Mouse (Mus musculus) layer of hippocampus, postnatal 25 days (tissue): Measurements from ENCODE around the gene Igfals. TPM values are rescaled to one million over a fixed set of nuclear protein-coding genes. Genes with fewer than 3 reads are reported as not detected.

Experiments
- DNase-seq, 2 experiments: peaks; one replicate each; pipeline ENCODE4 v3.0.0; 2022; ENCODE audit warnings: mixed read lengths in 2 of 2, low spot score in 1 of 2; ENCODE audit errors: extremely low spot score in 1 of 2
- total RNA-seq, 2 experiments: library from RNA; stranded (reverse); gene quantifications; 2 replicates each; pipeline ENCODE4 v1.2.3; 2021

Igfals gene
- total RNA-seq, 2 experiments from 2014 or later, result not detected

DNA sequence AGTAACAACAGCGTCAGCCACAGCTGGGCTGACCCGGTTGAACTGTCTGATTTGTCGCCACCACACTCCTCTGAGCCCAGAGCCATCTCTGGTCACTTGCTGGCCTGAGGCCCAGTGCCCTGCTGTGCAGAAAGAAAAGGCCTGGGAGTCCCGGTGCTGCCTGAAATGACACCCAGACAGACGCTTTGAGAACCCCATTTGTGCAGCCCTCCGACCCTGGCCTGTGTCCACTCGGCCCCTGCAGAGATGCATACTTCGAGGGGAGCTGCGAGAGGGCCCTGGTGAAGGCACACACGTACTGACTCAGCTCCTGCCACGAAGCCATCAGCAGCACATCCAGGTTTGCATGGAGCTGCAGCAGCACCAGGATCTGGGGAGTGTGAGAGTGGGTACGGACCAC lies 27.0 kb downstream of the Igfals start:
- no peak for DNase-seq

- DNase-seq, result no peak
Measured at GRCm38 (mm10) chr17:24893276-24893675, 27.5 kb downstream of the Igfals start.

- no peak for DNase-seq
Measured at GRCm38 (mm10) chr17:24894061-24894994, 28.5 kb downstream of the Igfals start.

DNA sequence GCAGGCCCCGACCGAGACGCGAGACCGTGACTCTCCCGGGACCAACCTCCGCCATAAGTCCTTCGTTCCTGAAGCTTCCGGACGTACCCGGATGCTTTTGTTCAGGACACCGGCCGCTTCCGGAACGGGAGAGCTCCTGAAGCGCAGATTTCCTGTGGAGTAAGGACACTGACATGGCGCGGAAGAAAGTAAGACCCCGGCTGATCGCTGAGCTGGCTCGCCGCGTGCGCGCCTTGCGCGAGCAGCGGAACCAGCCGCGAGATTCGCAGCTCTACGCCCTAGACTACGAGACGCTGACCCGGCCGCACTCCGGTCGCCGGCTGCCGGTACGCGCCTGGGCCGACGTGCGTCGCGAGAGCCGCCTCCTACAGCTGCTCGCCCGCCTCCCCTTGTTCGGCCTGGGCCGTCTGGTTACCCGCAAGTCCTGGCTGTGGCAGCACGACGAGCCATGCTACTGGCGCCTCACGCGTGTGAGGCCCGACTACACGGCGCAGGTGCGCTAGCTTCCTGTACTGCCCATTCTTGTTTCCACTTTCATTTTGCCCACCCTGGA lies 29.3 kb downstream of the Igfals start, which contains the start of the genes Eme2 and Mrps34:
Gene Eme2, minus strand, starts transcription at position 93 of the 553 bp plus-strand sequence.
Gene Mrps34, plus strand, starts transcription at position 122 of the 553 bp plus-strand sequence.
- peak; percentile 72 to 84 for DNase-seq

GRCm38 (mm10) chr17:24895571-24896240 lies 29.9 kb downstream of the Igfals start:
- no peak for DNase-seq

DNA sequence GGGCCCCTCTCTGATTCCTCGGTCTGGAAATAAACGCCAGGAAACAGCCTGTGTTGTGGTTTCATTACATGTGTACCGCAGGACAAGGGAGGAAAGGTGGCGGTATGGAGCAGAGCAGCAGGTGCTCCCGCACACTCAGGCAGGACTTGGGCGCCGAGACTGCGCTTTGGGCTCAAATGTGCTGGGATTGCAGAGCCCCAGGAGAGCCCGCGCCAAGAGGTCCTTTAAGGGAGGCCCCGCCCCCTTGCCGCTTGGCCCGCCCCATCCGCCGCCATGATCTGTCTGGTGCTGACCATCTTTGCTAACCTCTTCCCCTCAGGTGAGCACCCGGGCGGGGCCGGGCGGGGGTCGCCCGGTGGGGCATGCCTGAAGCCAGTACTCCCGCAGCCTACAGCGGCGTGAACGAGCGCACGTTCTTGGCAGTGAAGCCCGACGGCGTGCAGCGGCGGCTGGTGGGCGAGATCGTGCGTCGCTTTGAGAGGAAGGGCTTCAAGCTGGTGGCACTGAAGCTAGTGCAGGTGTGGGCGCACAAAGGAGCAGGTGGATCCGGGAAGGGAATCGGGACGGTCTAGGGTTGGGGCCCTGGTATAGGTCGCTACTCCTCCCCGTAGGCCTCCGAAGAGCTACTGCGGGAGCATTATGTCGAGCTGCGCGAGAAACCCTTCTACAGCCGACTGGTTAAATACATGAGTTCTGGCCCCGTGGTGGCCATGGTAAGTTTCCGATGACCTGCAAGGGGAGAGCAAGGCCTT lies 30.6 kb downstream of the Igfals start, which contains the start of gene Nme3:
Gene Nme3, plus strand, starts transcription at position 260 of the 752 bp plus-strand sequence.
- peak; percentile 64 to 75 for DNase-seq

DNA sequence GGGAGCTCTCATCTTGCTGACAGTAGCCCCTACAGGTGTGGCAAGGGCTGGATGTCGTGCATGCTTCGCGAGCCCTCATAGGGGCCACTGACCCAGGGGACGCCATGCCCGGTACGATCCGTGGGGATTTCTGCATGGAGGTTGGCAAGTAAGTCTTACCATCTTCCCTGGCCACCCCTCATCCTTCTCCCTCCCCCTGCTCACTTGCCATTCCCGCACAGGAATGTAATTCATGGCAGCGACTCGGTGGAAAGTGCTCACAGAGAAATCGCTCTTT lies 31.1 kb downstream of the Igfals start:
- no peak for DNase-seq

- no peak for DNase-seq
Measured at GRCm38 (mm10) chr17:24897600-24897999, 31.8 kb downstream of the Igfals start.

DNA sequence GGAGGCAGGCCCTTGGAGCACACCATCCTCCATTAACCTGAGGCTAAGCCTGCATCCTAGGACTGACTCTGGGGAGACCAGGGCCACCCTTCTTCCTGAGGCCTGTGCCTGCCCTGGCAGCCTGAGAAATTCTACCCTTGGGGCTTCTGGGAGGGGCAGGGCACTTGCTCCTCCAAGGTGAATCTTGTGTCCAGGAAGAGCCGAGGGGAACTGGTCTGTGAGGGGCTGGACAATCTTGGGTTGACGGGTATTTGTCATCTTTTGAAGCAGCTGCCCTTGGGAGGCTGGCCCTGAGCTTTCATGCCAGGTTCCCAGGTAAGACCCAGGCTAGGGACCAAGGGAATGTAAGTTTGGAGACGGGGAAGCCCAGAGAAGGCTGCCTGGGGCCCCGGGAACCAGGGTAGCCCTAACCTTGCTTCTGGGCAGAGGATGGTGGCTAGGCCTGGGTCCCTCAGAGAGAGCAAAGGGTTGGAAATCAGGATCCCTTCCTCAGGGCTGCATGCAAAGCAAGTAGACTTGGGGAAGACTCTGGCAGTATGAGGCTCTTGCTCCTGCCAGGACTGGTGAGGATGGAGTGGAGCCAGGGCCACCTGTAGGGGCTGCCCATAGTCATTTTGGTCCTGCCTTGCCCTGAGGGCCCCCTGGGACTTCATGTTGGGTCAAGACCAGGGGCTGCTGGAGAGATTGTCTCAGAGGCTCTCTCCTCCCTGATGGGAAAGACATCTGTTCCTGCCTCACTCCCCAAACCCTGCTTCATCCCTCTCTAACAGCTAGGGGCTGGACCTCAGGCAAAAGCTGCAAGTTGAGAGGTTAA lies 32.5 kb downstream of the Igfals start:
- no peak for DNase-seq

DNA sequence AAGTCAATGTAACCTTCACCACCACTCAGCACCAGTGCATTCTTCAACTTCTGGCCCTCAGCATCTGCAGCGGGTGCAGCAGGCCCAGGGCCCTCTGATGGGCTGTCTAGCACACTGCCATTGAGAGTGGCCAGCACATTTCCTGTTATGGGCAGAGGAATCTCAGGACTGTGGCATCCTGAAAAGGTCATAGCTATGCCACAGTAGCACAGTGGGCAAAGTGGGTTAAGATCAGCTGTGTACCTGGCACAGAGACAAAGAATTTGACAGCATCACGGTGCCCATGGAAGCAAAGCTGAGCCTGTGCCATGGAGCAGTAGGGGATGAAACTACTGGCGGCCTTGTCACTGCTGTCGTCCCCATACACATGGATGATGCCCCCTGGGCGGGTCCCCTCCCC lies 33.4 kb downstream of the Igfals start:
- no peak for DNase-seq

GRCm38 (mm10) chr17:24900014-24900413 lies 34.2 kb downstream of the Igfals start:
- DNase-seq, result no peak

GRCm38 (mm10) chr17:24902124-24902523 lies 36.3 kb downstream of the Igfals start:
- no peak for DNase-seq

GRCm38 (mm10) chr17:24902671-24903474 lies 37.1 kb downstream of the Igfals start:
- no peak for DNase-seq

DNA sequence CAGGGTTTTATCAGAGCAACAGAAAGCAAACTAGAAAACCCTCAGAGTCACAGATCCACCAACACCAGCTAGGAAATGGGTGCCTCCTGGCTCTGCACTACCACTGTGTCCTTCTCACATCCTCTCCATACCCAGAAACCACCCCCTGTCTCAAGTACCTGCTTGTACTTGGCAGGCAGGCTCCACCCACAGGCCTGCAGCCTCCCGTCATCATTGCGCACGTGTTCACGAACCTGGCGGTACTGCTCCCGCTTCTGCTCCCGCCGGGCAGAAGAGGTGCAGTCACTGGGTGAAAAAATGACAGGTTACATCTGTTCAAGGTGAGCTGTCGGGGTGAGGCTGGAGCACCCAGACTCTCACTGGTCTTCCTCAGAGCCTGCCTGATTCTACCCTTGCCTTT lies 38.0 kb downstream of the Igfals start:
- DNase-seq, result no peak

- DNase-seq, result no peak
Measured at GRCm38 (mm10) chr17:24907591-24907990, 41.8 kb downstream of the Igfals start.

DNA sequence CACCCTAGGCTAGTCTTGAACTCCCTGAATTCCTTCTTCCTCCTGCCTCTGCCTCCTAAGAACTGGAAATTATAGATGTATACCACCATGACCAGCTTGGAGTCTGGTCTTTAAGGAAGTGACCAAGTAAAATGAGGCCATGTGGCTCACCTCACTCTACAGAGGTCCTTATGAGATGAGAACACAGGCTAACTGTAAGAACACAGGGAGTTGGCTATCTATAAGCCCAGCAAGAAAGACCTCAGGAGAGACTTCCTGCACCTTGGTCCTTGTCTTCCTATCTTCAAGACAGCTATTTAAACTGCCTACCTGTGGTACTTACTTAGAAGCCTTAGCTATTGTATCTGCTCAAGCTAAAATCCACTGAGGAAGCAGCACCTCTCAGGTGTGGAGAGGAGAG lies 48.2 kb downstream of the Igfals start:
- DNase-seq, result no peak

- no peak for DNase-seq
Measured at GRCm38 (mm10) chr17:24923246-24923645, 57.4 kb downstream of the Igfals start.

- DNase-seq, result no peak
Measured at GRCm38 (mm10) chr17:24929506-24929905, 63.7 kb downstream of the Igfals start.
